Mouse (Mus musculus): ENCODE measurements around the gene Plk4. TPM values are rescaled to one million over a fixed set of nuclear protein-coding genes. Genes with fewer than 3 reads are reported as not detected.
"Not testable (repeated sequence)": the region's sequence is repeated elsewhere in the genome, so short reads cannot be mapped to it uniquely, and the experiment has no call there.

Plk4 gene
- total and polyA plus RNA-seq, 2 experiments: 0.57 to 1.2 TPM

GRCm38 (mm10) chr3:40846473-40846956 lies 46.7 kb downstream of the Plk4 start, which contains the start of gene Mfsd8:
TSS of gene Mfsd8 (minus strand) at chr3:40846886.
- H3K27me3 ChIP-seq (ENCODE audit: control insufficient read depth, insufficient read depth, low read length); H3K36me3 ChIP-seq (ENCODE audit: control insufficient read depth, insufficient read depth, low read length); H3K79me2 ChIP-seq (ENCODE audit: control insufficient read depth, insufficient read depth, low read length); H3K4me1 ChIP-seq (ENCODE audit: control insufficient read depth, insufficient read depth, low read length): not testable (repeated sequence)
- 0 out of 2 replicates have a peak, but pooled peaks have one; percentile 18 for TF ChIP-seq POLR2A (IDR thresholded peaks at IDR 0.05; ENCODE audit: extremely low read depth, insufficient read depth, low read length)
- peak; percentile 49 for TF ChIP-seq CTCF (IDR thresholded peaks at IDR 0.05; ENCODE audit: low read depth, low read length)
- peak within 1 kb of the TSS; percentile 84 for H3K9ac ChIP-seq (ENCODE audit: low read depth, low read length)
- peak within 1 kb of the TSS; percentile 82 for H3K27ac ChIP-seq (replicated peaks; ENCODE audit: insufficient read depth, low read depth, low read length)
- peak; percentile 93 for DNase-seq (ENCODE audit: extremely low read depth, low read depth, low spot score)
- WGBS: under 1% methylated on average over 39 of the region's 39 CpGs
- peak within 1 kb of the TSS; percentile 88 for H3K4me3 ChIP-seq (ENCODE audit: insufficient read depth, low read depth, low read length)

DNA sequence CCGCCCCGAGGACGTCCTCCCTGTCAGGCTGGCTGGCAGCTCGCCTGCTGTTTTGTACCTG lies 47.0 kb downstream of the Plk4 start, which contains the start of gene Abhd18:
Abhd18 (plus strand) TSS at position 14 of the 61 bp plus-strand sequence.
- Histone ChIP-seq H3K27ac (replicated peaks; ENCODE audit: insufficient read depth, low read depth, low read length) (peak within 1 kb of the TSS; percentile 82), H3K4me3 (ENCODE audit: insufficient read depth, low read depth, low read length) (peak within 1 kb of the TSS; percentile 88), H3K9ac (ENCODE audit: low read depth, low read length) (peak within 1 kb of the TSS; percentile 84)
- not testable (repeated sequence) for H3K4me1 ChIP-seq (ENCODE audit: control insufficient read depth, insufficient read depth, low read length); H3K27me3 ChIP-seq (ENCODE audit: control insufficient read depth, insufficient read depth, low read length); DNase-seq (ENCODE audit: extremely low read depth, low read depth, low spot score); H3K79me2 ChIP-seq (ENCODE audit: control insufficient read depth, insufficient read depth, low read length); H3K36me3 ChIP-seq (ENCODE audit: control insufficient read depth, insufficient read depth, low read length)
- WGBS: 0% methylated on average over 3 of the region's 4 CpGs

DNA sequence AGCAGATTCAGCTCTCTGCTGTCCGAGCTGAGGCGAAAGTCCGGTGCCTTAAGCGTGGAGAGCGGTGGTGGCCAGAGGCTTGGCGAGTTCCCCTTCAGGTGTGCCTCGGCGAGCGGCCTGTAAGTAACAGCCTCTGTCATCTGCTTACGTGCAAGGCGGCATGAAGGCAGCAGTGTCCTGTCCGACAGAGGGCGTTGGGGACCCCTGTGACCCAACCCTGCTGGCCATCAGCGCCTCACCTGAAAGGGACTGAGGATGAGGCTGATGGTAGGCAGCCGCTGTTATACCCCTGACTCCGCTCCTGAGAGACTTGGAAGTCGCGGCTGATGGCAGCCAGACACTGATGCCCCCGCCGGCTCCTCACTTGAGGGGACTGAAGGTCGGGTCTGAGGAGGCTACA lies 47.2 kb downstream of the Plk4 start:
- Histone ChIP-seq H3K4me3 (ENCODE audit: insufficient read depth, low read depth, low read length) (peak overlapping the region; percentile 80), H3K9ac (ENCODE audit: low read depth, low read length) (peak overlapping the region; percentile 84), H3K27ac (replicated peaks; ENCODE audit: insufficient read depth, low read depth, low read length) (peak overlapping the region; percentile 75)
- H3K36me3 ChIP-seq (ENCODE audit: control insufficient read depth, insufficient read depth, low read length); H3K4me1 ChIP-seq (ENCODE audit: control insufficient read depth, insufficient read depth, low read length); H3K27me3 ChIP-seq (ENCODE audit: control insufficient read depth, insufficient read depth, low read length); H3K79me2 ChIP-seq (ENCODE audit: control insufficient read depth, insufficient read depth, low read length): not testable (repeated sequence)
- 2% methylated on average over 19 of the region's 21 CpGs for WGBS
- peak; percentile 45 for DNase-seq (ENCODE audit: extremely low read depth, low read depth, low spot score)
- peak; percentile 49 for TF ChIP-seq CTCF (IDR thresholded peaks at IDR 0.05; ENCODE audit: low read depth, low read length)

- not testable (repeated sequence) for H3K4me1 ChIP-seq (ENCODE audit: control insufficient read depth, insufficient read depth, low read length); H3K27me3 ChIP-seq (ENCODE audit: control insufficient read depth, insufficient read depth, low read length); H3K79me2 ChIP-seq (ENCODE audit: control insufficient read depth, insufficient read depth, low read length); H3K4me3 ChIP-seq (ENCODE audit: insufficient read depth, low read depth, low read length); DNase-seq (ENCODE audit: extremely low read depth, low read depth, low spot score); H3K27ac ChIP-seq (replicated peaks; ENCODE audit: insufficient read depth, low read depth, low read length); H3K36me3 ChIP-seq (ENCODE audit: control insufficient read depth, insufficient read depth, low read length); H3K9ac ChIP-seq (ENCODE audit: low read depth, low read length)
- WGBS: 93% methylated on average over 2 of the region's 2 CpGs
Observed at GRCm38 (mm10) chr3:40847936-40848335, 48.1 kb downstream of the Plk4 start.

DNA sequence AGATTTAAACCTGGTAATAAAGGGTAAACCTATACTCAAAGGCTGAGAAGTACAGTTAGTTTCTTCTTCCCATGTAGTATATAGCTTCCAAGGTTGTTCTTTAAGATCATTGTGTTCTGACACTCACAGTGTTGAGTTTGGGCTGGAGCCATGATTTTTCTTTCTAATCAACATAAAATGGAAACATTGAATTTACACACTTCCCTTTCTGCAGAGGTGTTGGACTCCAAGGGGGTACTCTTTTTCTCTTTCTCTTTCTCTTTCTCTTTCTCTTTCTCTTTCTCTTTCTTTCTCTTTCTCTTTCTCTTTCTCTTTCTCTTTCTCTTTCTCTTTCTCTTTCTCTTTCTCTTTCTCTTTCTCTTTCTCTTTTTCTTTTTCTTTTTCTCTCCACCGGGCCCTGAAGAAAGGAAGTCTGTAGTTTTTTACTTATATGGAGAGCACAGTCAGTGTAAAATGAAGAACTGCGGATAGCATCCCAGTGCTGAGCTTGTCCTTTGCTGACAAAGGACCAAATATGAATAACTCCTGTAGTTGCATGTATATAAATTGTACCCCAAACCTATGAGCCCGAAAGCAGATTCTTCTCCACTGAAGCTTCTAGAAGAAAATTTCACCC lies 53.4 kb downstream of the Plk4 start:
- WGBS: 92% methylated on average over 3 of the region's 3 CpGs
- DNase-seq (ENCODE audit: extremely low read depth, low read depth, low spot score): not testable (repeated sequence)

More for the DNA sequence above, 53.4 kb downstream of the Plk4 start:
- not testable (repeated sequence) for H3K4me3 ChIP-seq (ENCODE audit: insufficient read depth, low read depth, low read length); H3K27ac ChIP-seq (replicated peaks; ENCODE audit: insufficient read depth, low read depth, low read length); H3K79me2 ChIP-seq (ENCODE audit: control insufficient read depth, insufficient read depth, low read length); H3K4me1 ChIP-seq (ENCODE audit: control insufficient read depth, insufficient read depth, low read length); H3K36me3 ChIP-seq (ENCODE audit: control insufficient read depth, insufficient read depth, low read length); H3K27me3 ChIP-seq (ENCODE audit: control insufficient read depth, insufficient read depth, low read length); H3K9ac ChIP-seq (ENCODE audit: low read depth, low read length)

Other genes starting within 250 kb of the Plk4 start
- gene Slc25a31, start 91.2 kb upstream of the Plk4 start, total RNA-seq (2014; rRNA removed): 0.07 TPM in 1 of 2 replicates, not detected in the other
- 0.07 TPM in 1 of 2 replicates, not detected in the other for gene Slc25a31, start 91.2 kb upstream of the Plk4 start, polyA plus RNA-seq (2012; rRNA removed)
- gene Hspa4l, start 55.5 kb upstream of the Plk4 start, total RNA-seq (2014; rRNA removed): 10.3 and 10.5 TPM in 2 replicates
- 6.9 and 7.1 TPM in 2 replicates for gene Hspa4l, start 55.5 kb upstream of the Plk4 start, polyA plus RNA-seq (2012; rRNA removed)
- gene Mfsd8, start 46.9 kb downstream of the Plk4 start, total RNA-seq (2014; rRNA removed): 9.9 and 10.4 TPM in 2 replicates
- gene Mfsd8, start 46.9 kb downstream of the Plk4 start, polyA plus RNA-seq (2012; rRNA removed): 2.8 and 3.5 TPM in 2 replicates
- 23.6 and 29.4 TPM in 2 replicates for gene Abhd18, start 47.0 kb downstream of the Plk4 start, total RNA-seq (2014; rRNA removed)
- gene Abhd18, start 47.0 kb downstream of the Plk4 start, polyA plus RNA-seq (2012; rRNA removed): 4.8 and 6.8 TPM in 2 replicates
- not detected in 2 replicates for gene 1700034I23Rik, start 102.5 kb downstream of the Plk4 start, total RNA-seq (2014; rRNA removed)
- not detected in 2 replicates for gene 1700034I23Rik, start 102.5 kb downstream of the Plk4 start, polyA plus RNA-seq (2012; rRNA removed)
- 72.3 and 81.2 TPM in 2 replicates for gene Larp1b, start 149.8 kb downstream of the Plk4 start, total RNA-seq (2014; rRNA removed)
- gene Larp1b, start 149.8 kb downstream of the Plk4 start, polyA plus RNA-seq (2012; rRNA removed): 20.3 and 24.3 TPM in 2 replicates